Mouse (Mus musculus) liver, embryonic 11.5 days (tissue): ENCODE measurements around the gene Gjc2. TPM values are rescaled to one million over a fixed set of nuclear protein-coding genes. Genes with fewer than 3 reads are reported as not detected.

ENCODE experiments used
- ATAC-seq: fragments of 200-750 bp; cut with Nextera tagmentation; replicated peaks from 2 replicates; pipeline ENCODE4 v1.8.0; 2017; ENCODE audit warnings: moderate number of reproducible peaks, mild to moderate bottlenecking, moderate TSS enrichment, moderate library complexity; ENCODE audit not compliant: low FRiP score
- DNase-seq: peaks from one replicate; pipeline ENCODE4 v3.0.0-alpha.2; 2017; ENCODE audit warnings: low spot score
- H3K27ac ChIP-seq: fragments of 300-500 bp; sonication (generic); 2 replicates; pipeline ENCODE4 v1.5.1; 2014; ENCODE audit warnings: mild to moderate bottlenecking, low read depth, low read length, control low read depth
- H3K27me3 ChIP-seq: fragments of 300-500 bp; sonication (generic); replicated peaks from 2 replicates; pipeline ENCODE4 v1.6.1; 2014; ENCODE audit warnings: low read length, mixed read lengths; ENCODE audit not compliant: control insufficient read depth, insufficient read depth
- H3K36me3 ChIP-seq: fragments of 300-500 bp; sonication (generic); 2 replicates; pipeline ENCODE4 v1.6.1; 2014; ENCODE audit warnings: mild to moderate bottlenecking, low read length, moderate library complexity, mixed read lengths; ENCODE audit not compliant: control insufficient read depth, insufficient read depth
- H3K4me1 ChIP-seq: fragments of 300-500 bp; sonication (generic); replicated peaks from 2 replicates; pipeline ENCODE4 v1.6.1; 2014; ENCODE audit warnings: low read length, mixed read lengths; ENCODE audit not compliant: control insufficient read depth, insufficient read depth
- H3K4me2 ChIP-seq: fragments of 300-500 bp; sonication (generic); 2 replicates; pipeline ENCODE4 v1.6.1; 2014; ENCODE audit warnings: mild to moderate bottlenecking, control low read depth, moderate library complexity
- H3K4me3 ChIP-seq: fragments of 300-500 bp; sonication (generic); 2 replicates; pipeline ENCODE4 v1.5.1; 2014; ENCODE audit warnings: low read depth, low read length, control low read depth
- H3K9ac ChIP-seq: fragments of 300-500 bp; sonication (generic); 2 replicates; pipeline ENCODE4 v1.6.1; 2014; ENCODE audit warnings: low read depth, low read length, control low read depth
- H3K9me3 ChIP-seq: fragments of 300-500 bp; sonication (generic); 2 replicates; pipeline ENCODE4 v1.6.1; 2016; ENCODE audit warnings: low read length, inconsistent platforms, mixed read lengths; ENCODE audit not compliant: control insufficient read depth
- WGBS: fragments of 180-500 bp; shearing (Covaris S2); extraction: QIAGEN DNeasy Blood & Tissue Kit; methylation state at CpG from one replicate; pipeline ENCODE4 v1.1.7; 2014; 5-methylcytosine and 5-hydroxymethylcytosine counted together
- polyA plus RNA-seq: library from polyadenylated mRNA; unstranded; fragments of >200 nt; fragmentation: Nextera tagmentation; extraction: Ambion mirVana; gene quantifications from 2 replicates; pipeline ENCODE4 v1.2.1, GENCODE M21; 2014

The Gjc2 gene
- polyA plus RNA-seq, 1 experiment from 2014 or later: 0.07 TPM

- Histone ChIP-seq H3K4me3 (no peak overlapping the region), H3K9me3 (no peaks in the 10 kb centered on the region), H3K27me3 (peaks cover 20% of the 10 kb centered on the region), H3K9ac (no peak overlapping the region), H3K4me1 (peaks cover 10% of the 10 kb centered on the region), H3K27ac (no peak overlapping the region), H3K4me2 (no peak overlapping the region), H3K36me3 (no peaks in the 10 kb centered on the region)
- no peak for ATAC-seq
- 78% methylated on average over 4 of the region's 4 CpGs for WGBS
- no peak for DNase-seq
Observed at GRCm38 (mm10) chr11:59170549-59170948, 12.5 kb downstream of the Gjc2 start.

GRCm38 (mm10) chr11:59169807-59170206, 13.2 kb downstream of the Gjc2 start:
- no peak overlapping the region for H3K9ac ChIP-seq
- H3K27ac ChIP-seq: no peak overlapping the region
- H3K4me1 ChIP-seq: peaks cover 15% of the 10 kb centered on the region
- DNase-seq (no peak), ATAC-seq (no peak)
- H3K4me2 ChIP-seq: no peak overlapping the region
- peaks cover 12% of the 10 kb centered on the region for H3K27me3 ChIP-seq
- no peak overlapping the region for H3K4me3 ChIP-seq
- 60% methylated on average over 3 of the region's 3 CpGs for WGBS
- H3K36me3 ChIP-seq: no peaks in the 10 kb centered on the region
- H3K9me3 ChIP-seq: no peaks in the 10 kb centered on the region

- H3K27ac ChIP-seq: peak overlapping the region; percentile 100
Observed at GRCm38 (mm10) chr11:59165616-59166241, 17.3 kb downstream of the Gjc2 start.

GRCm38 (mm10) chr11:59164384-59164783, 18.6 kb downstream of the Gjc2 start:
- H3K4me1 ChIP-seq: peaks cover 30% of the 10 kb centered on the region
- no peaks in the 10 kb centered on the region; the same call in 1 of the 2 replicates for H3K36me3 ChIP-seq
- H3K27me3 ChIP-seq: no peaks in the 10 kb centered on the region
- peak overlapping the region; percentile 77 for H3K4me3 ChIP-seq
- peak overlapping the region; percentile 100 for H3K27ac ChIP-seq
- H3K4me2 ChIP-seq: peak overlapping the region; percentile 92
- WGBS: 42% methylated on average over 9 of the region's 9 CpGs
- ATAC-seq (peak; percentile 80), DNase-seq (peak; percentile 64)
- H3K9me3 ChIP-seq: no peaks in the 10 kb centered on the region
- peak overlapping the region; percentile 94 for H3K9ac ChIP-seq

More at GRCm38 (mm10) chr11:59165616-59166241, 17.3 kb downstream of the Gjc2 start:
- H3K9me3 ChIP-seq: no peaks in the 10 kb centered on the region
- DNase-seq (no peak), ATAC-seq (no peak)
- H3K9ac ChIP-seq: peak overlapping the region; percentile 42; the same call in 1 of the 2 replicates
- 45% methylated on average over 2 of the region's 2 CpGs for WGBS
- H3K4me3 ChIP-seq: no peak overlapping the region
- H3K36me3 ChIP-seq: no peaks in the 10 kb centered on the region; the same call in 1 of the 2 replicates
- H3K4me1 ChIP-seq: peaks cover 33% of the 10 kb centered on the region
- H3K27me3 ChIP-seq: no peaks in the 10 kb centered on the region
- H3K4me2 ChIP-seq: no peak overlapping the region

- H3K9me3 ChIP-seq: no peaks in the 10 kb centered on the region
- peak within 1 kb of the TSS; percentile 100 for H3K27ac ChIP-seq
- H3K36me3 ChIP-seq: peaks cover 2% of the 10 kb centered on the region
- peak within 1 kb of the TSS; percentile 77 for H3K4me3 ChIP-seq
- peak within 1 kb of the TSS; percentile 92 for H3K4me2 ChIP-seq
- DNase-seq (peak; percentile 96), ATAC-seq (peak; percentile 91)
- H3K27me3 ChIP-seq: no peaks in the 10 kb centered on the region
- peaks cover 30% of the 10 kb centered on the region for H3K4me1 ChIP-seq
- peak within 1 kb of the TSS; percentile 94 for H3K9ac ChIP-seq
- WGBS: 2% methylated on average over 68 of the region's 68 CpGs
Observed at GRCm38 (mm10) chr11:59163255-59164236, 19.5 kb downstream of the Gjc2 start, which contains the start of gene Iba57. Gene Iba57, minus strand, starts transcription at chr11:59163739.

GRCm38 (mm10) chr11:59162443-59163254, 20.4 kb downstream of the Gjc2 start:
- H3K4me1 ChIP-seq: peaks cover 30% of the 10 kb centered on the region
- peaks cover 11% of the 10 kb centered on the region for H3K36me3 ChIP-seq
- H3K27ac ChIP-seq: peak overlapping the region; percentile 100
- no peaks in the 10 kb centered on the region for H3K9me3 ChIP-seq
- DNase-seq (no peak), ATAC-seq (peak; percentile 1)
- peak overlapping the region; percentile 77 for H3K4me3 ChIP-seq
- H3K4me2 ChIP-seq: peak overlapping the region; percentile 92
- no peaks in the 10 kb centered on the region for H3K27me3 ChIP-seq
- peak overlapping the region; percentile 60 for H3K9ac ChIP-seq
- 59% methylated on average over 9 of the region's 9 CpGs for WGBS

GRCm38 (mm10) chr11:59161398-59161797, 21.6 kb downstream of the Gjc2 start:
- Histone ChIP-seq H3K4me1 (peaks cover 28% of the 10 kb centered on the region), H3K36me3 (peaks cover 14% of the 10 kb centered on the region), H3K4me3 (no peak overlapping the region), H3K27ac (no peak overlapping the region), H3K9ac (peak overlapping the region; percentile 22; the same call in 1 of the 2 replicates), H3K9me3 (no peaks in the 10 kb centered on the region), H3K27me3 (no peaks in the 10 kb centered on the region), H3K4me2 (peak overlapping the region; percentile 92; the same call in 1 of the 2 replicates)
- no peak for DNase-seq
- WGBS: 83% methylated on average over 5 of the region's 5 CpGs
- no peak for ATAC-seq

- 83% methylated on average over 4 of the region's 4 CpGs for WGBS
Observed at GRCm38 (mm10) chr11:59159558-59159957, 23.5 kb downstream of the Gjc2 start.

More at GRCm38 (mm10) chr11:59159558-59159957, 23.5 kb downstream of the Gjc2 start:
- H3K27ac ChIP-seq: no peak overlapping the region
- DNase-seq (no peak), ATAC-seq (no peak)
- H3K9me3 ChIP-seq: no peaks in the 10 kb centered on the region
- H3K9ac ChIP-seq: no peak overlapping the region
- H3K4me3 ChIP-seq: no peak overlapping the region
- H3K27me3 ChIP-seq: no peaks in the 10 kb centered on the region
- H3K36me3 ChIP-seq: peaks cover 18% of the 10 kb centered on the region
- H3K4me2 ChIP-seq: no peak overlapping the region
- peaks cover 18% of the 10 kb centered on the region for H3K4me1 ChIP-seq
